Mouse (Mus musculus) retina, adult 2 months (tissue): ENCODE measurements around the gene Cebpg.

Source experiments
- DNase-seq: peaks from one replicate; pipeline ENCODE4 v3.0.0-alpha.2; 2012; ENCODE audit warnings: low read depth, low spot score

The Cebpg gene

GRCm38 (mm10) chr7:35025409-35026275 is 30.7 kb downstream of the Cebpg start:
- DNase-seq: peak; percentile 26

- DNase-seq: no peak
Observed at GRCm38 (mm10) chr7:35024426-35024825, 31.9 kb downstream of the Cebpg start.

GRCm38 (mm10) chr7:35023251-35023650 is 33.1 kb downstream of the Cebpg start:
- no peak for DNase-seq

- DNase-seq: no peak
Observed at GRCm38 (mm10) chr7:35021365-35021764, 35.0 kb downstream of the Cebpg start.

GRCm38 (mm10) chr7:35015252-35015651 is 41.1 kb downstream of the Cebpg start:
- DNase-seq: no peak

- DNase-seq: no peak
Observed at GRCm38 (mm10) chr7:35013228-35013627, 43.1 kb downstream of the Cebpg start.

- no peak for DNase-seq
Observed at GRCm38 (mm10) chr7:35006661-35007060, 49.7 kb downstream of the Cebpg start.

- no peak for DNase-seq
Observed at GRCm38 (mm10) chr7:35003171-35003737, 53.1 kb downstream of the Cebpg start.

- peak; percentile 8 for DNase-seq
Observed at GRCm38 (mm10) chr7:35000839-35001238, 55.5 kb downstream of the Cebpg start.
